Mouse (Mus musculus): ENCODE results near the gene Zfp119b.

GRCm38 (mm10) chr17:55957726-55958583, 8.7 kb upstream of the Zfp119b start:
- TF ChIP-seq POLR2AphosphoS2 (IDR thresholded peaks at IDR 0.05; ENCODE audit: insufficient read length, low read depth) (no peak), POLR2A (IDR thresholded peaks at IDR 0.05; ENCODE audit: insufficient read length, low read depth) (no peak), TCF12 (IDR thresholded peaks at IDR 0.05; ENCODE audit: insufficient read depth, poor library complexity, severe bottlenecking) (no peak), E2F4 (IDR thresholded peaks at IDR 0.05; ENCODE audit: insufficient read depth) (no peak), USF1 (IDR thresholded peaks at IDR 0.05; ENCODE audit: low read depth) (no peak), REST (IDR thresholded peaks at IDR 0.05; ENCODE audit: insufficient read depth, insufficient read length) (no peak), MAX (IDR thresholded peaks at IDR 0.05; ENCODE audit: low read depth) (no peak), SRF (IDR thresholded peaks at IDR 0.05; ENCODE audit: control insufficient read depth, insufficient read length, low read depth) (no peak)
